Mouse (Mus musculus) lung, postnatal 4 days (tissue): ENCODE measurements around the gene Sprr2d.

Source experiments
- DNase-seq, 2 experiments: peaks; one replicate each; pipeline ENCODE4 v3.0.0; 2021

The Sprr2d gene

DNA sequence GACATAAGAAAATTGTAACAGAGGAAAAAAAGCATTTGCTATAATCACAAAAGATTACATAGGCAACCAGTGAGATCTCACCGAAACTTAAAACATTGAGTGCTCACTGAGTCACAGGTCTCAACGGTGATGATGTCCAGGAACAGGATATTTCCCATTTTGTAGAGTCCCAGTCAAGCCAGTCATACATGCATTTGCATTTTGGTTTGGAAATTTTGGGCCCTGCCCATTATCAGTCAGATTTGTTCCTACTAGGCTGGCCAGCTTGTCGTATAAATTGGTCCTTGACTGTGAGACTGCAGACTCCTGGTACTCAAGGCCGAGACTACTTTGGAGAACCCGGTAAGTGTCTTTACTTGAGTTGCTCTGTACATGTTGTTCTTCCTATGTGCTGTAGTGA lies at the start of gene Sprr2d:
Gene Sprr2d (plus strand): TSS at position 301 of the 400 bp plus-strand sequence.
- no peak for DNase-seq

DNA sequence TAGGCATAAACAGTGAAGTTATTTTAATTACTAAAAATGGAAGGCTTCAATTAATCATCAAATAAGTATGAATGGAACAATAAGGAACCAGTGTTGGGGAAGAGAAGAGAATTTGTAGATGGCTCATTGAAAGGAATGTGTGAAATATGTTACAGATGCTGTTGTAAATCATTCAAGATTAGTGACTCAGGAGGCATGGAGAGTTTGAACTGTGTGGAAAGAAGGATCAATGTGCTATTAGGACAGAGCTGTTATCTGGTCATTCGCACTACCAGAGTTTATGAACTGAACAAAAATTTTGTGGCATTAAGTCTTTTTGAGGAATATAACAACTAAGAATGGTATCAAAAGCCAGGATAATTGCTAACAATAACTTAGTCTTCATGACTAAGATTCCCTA lies 31.5 kb upstream of the Sprr2d start:
- no peak for DNase-seq

DNA sequence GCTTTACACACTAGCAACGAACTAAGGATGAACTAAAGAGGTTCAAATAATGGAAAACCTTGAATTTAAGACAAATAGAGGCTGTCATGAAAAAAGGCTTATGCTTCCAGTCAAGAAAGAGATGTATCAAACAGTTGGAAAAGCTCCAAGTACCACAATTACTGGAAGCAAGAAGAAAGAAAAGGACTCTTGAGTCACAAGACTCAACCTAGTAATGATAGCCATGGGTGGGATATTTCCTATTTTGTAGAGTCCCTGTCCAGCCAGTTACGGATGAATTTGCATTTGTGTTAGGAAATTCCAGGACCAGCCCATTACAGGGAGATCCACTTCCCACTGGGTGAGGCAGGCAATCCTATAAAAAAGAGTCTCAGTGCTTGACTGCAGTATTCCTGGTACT lies 22.6 kb upstream of the Sprr2d start, which contains the start of gene Sprr2b:
Gene Sprr2b (plus strand): TSS at position 301 of the 400 bp plus-strand sequence.
- no peak for DNase-seq

DNA sequence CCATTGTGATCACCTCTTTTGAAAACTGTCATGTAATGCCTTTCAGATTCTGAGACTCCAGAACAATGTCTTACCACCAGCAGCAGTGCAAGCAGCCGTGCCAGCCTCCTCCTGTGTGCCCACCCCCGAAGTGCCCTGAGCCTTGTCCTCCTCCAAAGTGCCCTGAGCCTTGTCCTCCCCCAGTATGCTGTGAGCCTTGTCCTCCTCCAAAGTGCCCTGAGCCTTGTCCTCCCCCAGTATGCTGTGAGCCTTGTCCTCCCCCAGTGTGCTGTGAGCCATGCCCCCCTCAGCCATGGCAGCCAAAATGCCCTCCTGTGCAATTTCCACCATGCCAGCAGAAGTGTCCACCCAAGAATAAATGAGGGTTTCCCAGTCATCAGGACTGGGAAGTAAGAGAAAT lies 21.6 kb upstream of the Sprr2d start:
- no peak for DNase-seq

DNA sequence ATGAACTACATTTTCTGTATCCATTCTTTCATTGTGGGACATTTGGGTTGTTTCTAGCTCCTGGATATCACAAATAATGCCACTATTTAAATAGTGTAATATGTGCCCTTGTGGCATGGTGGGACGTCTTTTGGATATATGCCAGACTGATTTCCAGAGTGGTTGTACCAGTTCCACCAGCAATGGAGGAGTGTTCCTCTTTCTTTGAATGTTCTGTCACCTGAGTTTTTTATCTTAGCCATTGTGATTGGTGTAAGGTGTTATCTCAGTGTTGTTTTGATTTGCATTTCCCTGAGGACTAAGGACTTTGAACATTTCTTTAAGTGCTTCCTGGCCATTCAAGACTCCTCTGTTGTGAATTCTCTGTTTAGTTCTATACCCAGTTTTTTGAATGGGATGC lies 2.7 kb upstream of the Sprr2d start:
- no peak for DNase-seq

DNA sequence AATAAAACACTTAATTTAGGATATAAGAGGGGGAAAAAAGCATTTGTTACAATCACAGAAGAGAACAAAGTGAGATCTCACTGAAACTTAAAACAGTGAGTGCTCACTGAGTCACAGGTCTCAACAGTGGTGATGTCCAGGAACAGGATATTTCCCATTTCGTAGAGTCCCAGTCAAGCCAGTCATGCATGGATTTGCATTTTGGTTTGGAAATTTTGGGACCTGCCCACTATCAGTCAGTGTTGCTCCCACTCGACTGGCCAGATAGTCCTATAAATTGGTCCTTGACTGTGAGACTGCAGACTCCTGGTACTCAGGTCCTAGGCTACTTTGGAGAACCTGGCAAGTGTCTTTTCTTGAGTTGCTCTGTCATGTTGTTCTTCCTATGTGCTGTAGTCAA lies 12.9 kb downstream of the Sprr2d start, which contains the start of gene Sprr2e:
Gene Sprr2e (plus strand): TSS at position 301 of the 400 bp plus-strand sequence.
- no peak for DNase-seq

DNA sequence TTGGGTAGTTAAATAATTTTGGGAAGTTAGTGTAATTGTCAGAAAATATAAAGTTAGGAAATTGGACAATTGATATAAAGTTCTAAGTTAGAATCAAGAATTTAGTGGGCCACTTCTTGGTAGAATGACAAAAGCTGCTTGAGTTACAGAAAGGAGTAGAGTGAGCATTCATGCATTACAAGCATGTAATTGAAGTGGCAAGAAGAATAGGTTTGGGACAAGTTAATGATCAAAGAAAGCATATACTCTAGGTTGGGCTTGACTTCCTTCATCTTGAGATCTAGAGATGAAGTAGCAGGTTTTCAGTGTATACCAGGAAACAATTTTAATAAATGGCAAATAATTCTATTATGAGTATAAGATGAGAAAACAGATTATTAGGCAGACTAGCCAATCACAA lies 22.7 kb downstream of the Sprr2d start:
- no peak for DNase-seq

DNA sequence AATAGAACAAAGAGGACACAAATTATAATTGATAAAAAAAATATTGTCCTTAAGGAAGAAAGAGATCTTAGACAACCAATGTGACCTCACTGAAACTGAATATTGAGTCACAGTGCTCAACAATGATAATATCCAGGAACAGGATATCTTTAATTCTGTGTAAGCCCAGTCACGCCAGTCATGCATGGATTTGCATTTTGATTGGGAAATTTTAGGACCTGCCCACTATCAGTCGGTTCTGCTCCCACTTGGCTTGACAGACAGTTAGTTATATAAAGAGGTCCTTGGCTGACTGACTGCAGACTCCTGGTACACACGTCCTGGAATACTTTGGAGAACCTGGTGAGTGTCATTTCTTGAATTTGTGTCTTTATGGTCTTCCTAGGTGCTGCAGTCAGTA lies 25.9 kb downstream of the Sprr2d start, which contains the start of gene Sprr2f:
Gene Sprr2f (plus strand): TSS at position 301 of the 400 bp plus-strand sequence.
- DNase-seq: no peak

DNA sequence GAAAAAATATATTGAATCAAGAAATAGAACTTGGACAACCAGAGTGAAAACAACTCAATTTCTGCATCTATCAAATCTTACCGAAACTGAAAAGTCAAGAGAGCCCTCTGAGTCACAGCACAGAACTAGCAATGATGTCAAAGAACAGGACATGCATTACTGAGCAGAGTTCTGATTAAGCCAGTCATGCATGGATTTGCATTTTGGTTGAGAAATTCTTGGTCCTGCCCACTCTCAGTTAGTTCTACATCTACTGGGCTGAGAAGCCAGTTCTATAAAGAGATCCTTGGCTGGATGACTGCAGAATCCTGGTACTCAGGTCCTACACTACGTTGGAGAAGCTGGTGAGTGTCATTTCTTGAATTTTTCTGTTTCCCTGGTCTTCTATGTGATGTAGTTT lies 34.7 kb downstream of the Sprr2d start:
- DNase-seq: no peak

DNA sequence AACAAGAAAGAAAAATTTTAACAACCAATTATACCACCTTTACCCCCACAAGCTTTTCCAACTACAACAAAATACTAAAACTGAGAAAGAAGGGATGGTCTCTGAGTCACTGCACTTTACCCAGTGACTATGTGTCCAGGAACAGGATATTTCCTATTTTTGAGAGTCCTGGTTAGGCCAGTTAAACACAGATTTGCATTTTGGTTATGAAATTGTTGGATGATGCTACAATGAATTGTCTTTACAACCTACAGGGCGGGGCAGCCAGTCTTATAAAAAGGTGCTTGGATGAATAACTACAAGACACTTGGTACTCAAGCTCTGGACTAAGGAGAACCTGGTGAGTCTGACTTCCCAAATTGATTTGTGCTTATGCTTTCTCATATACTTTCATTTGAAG lies 46.4 kb downstream of the Sprr2d start, which contains the start of gene Sprr2h:
Gene Sprr2h (plus strand): TSS at position 301 of the 400 bp plus-strand sequence.
- DNase-seq: no peak
